Mouse (Mus musculus): ENCODE measurements at regions not wholly inside any gene's neighbourhood (a gene's known extent, or its start where the extent isn't known, plus 50 kb on each side); places are given as distances from the start of the nearest gene placed in this dataset.

GRCm38 (mm10) chr4:100722532-100722931 lies 53.9 kb upstream of the Cachd1 start:
- peak; percentile 74 for TF ChIP-seq CTCF (IDR thresholded peaks at IDR 0.05; ENCODE audit: control insufficient read depth, insufficient read depth, insufficient replicate concordance, low read depth, low read length)
- TF ChIP-seq POLR2A (IDR thresholded peaks at IDR 0.05; ENCODE audit: control insufficient read depth, low read depth, low read length) = no peak

All from testis, adult 2 months (tissue).